In the genomic region with DNA sequence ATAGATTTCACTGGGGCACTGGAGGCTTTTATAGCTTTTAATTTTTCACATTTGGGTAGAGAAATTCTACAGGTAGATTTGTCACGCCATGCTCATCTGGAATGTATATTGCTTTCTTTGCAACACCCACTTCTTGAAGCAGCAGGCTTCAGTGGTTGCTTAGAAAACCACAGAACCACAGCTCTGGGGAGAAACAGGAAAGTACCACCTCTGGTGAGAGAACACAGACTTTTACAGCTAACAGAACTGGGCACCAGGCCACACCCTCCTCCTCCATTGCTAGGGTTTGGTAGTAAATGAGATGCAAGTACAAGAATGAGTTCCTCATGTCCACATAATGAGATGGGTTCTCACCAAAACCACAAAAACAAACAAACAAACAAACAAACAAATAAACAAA, we compare ENCODE assay signal across 16 mouse cellular contexts. TPM values are rescaled to one million over a fixed set of nuclear protein-coding genes. Genes with fewer than 3 reads are reported as not detected.
DNase-seq lines count a peak whose midpoint lies in the region; ATAC-seq and TF ChIP-seq lines count a peak whose summit lies in the region.
"Had no signal": no experiment of that assay in that cellular context is flagged by ENCODE, and none has a peak within 500 bp of the region (broad histone marks: within the 10 kb centered on the region; RNA-seq: fewer than 3 reads in every experiment).

No protein-coding gene starts in this region.

- H3K27me3 ChIP-seq in G1E (ENCODE audit: insufficient read depth, low read length), result no peaks in the 10 kb centered on the region
- no peaks in the 10 kb centered on the region for H3K27me3 ChIP-seq in splenic B cell, adult 2 months (ENCODE audit: control insufficient read depth, insufficient read depth, low read length, poor library complexity, severe bottlenecking)
- no peaks in the 10 kb centered on the region for H3K27me3 ChIP-seq in forebrain, embryonic 11.5 days (ENCODE audit: control insufficient read depth, insufficient read depth, low read length)
- H3K27me3 ChIP-seq: forebrain, embryonic 12.5 days; midbrain, embryonic 12.5 days had no signal

- no peak overlapping the region for H3K4me3 ChIP-seq in lung, adult 2 months (replicated peaks; ENCODE audit: extremely low read depth, low read depth, low read length)
- no peak overlapping the region for H3K4me3 ChIP-seq in G1E (ENCODE audit: low read depth, low read length)
- no peak overlapping the region for H3K4me3 ChIP-seq in forebrain, embryonic 11.5 days (ENCODE audit: low read depth, low read length)
- H3K4me3 ChIP-seq: forebrain, embryonic 12.5 days; heart, embryonic 10.5 days; hindbrain, embryonic 10.5 days; midbrain, embryonic 12.5 days had no signal

- H3K4me2 ChIP-seq in forebrain, embryonic 11.5 days (ENCODE audit: low read depth, low read length, severe bottlenecking), result no peak overlapping the region
- H3K4me2 ChIP-seq: forebrain, embryonic 12.5 days; midbrain, embryonic 12.5 days had no signal

- ATAC-seq in G1E (ENCODE audit: extremely low read depth, insufficient number of reproducible peaks, low FRiP score, poor library complexity, severe bottlenecking), result no peak
- no peak for ATAC-seq in forebrain, embryonic 11.5 days (replicated peaks; ENCODE audit: low FRiP score)

- H3K27ac ChIP-seq in forebrain, embryonic 11.5 days (ENCODE audit: low read depth, low read length), result no peak overlapping the region
- H3K27ac ChIP-seq: forebrain, embryonic 12.5 days; heart, embryonic 10.5 days; hindbrain, embryonic 10.5 days; midbrain, embryonic 12.5 days had no signal

- H3K9ac ChIP-seq in forebrain, embryonic 11.5 days (ENCODE audit: low read length), result no peak overlapping the region
- H3K9ac ChIP-seq: forebrain, embryonic 12.5 days; midbrain, embryonic 12.5 days had no signal

- H3K9me3 ChIP-seq in G1E (replicated peaks), result no peaks in the 10 kb centered on the region
- H3K9me3 ChIP-seq in forebrain, embryonic 11.5 days (ENCODE audit: control insufficient read depth, low read length), result no peaks in the 10 kb centered on the region
- H3K9me3 ChIP-seq: forebrain, embryonic 12.5 days; heart, embryonic 10.5 days; hindbrain, embryonic 10.5 days; midbrain, embryonic 12.5 days had no signal

- no peak for TF ChIP-seq POLR2A in lung, adult 2 months (IDR thresholded peaks at IDR 0.05; ENCODE audit: borderline replicate concordance, extremely low read depth, low read depth, low read length)

- no peaks in the 10 kb centered on the region for H3K4me1 ChIP-seq in lung, adult 2 months (ENCODE audit: control insufficient read depth, insufficient read depth, low read length)
- H3K4me1 ChIP-seq in G1E (ENCODE audit: insufficient read depth, low read depth, low read length), result peaks cover 43% of the 10 kb centered on the region
- no peaks in the 10 kb centered on the region for H3K4me1 ChIP-seq in forebrain, embryonic 11.5 days (replicated peaks; ENCODE audit: control insufficient read depth, insufficient read depth, low read length)
- H3K4me1 ChIP-seq: forebrain, embryonic 12.5 days; heart, embryonic 10.5 days; hindbrain, embryonic 10.5 days; midbrain, embryonic 12.5 days had no signal

- WGBS in lung, adult 2 months, result 74% methylated on average over 1 of the region's 1 CpGs
- WGBS in forebrain, embryonic 11.5 days, result 88% methylated on average over 1 of the region's 1 CpGs

- peak; percentile 78 for DNase-seq in lung, postnatal 25 days (ENCODE audit: low spot score)
- DNase-seq in lung, adult 2 months, result no peak
- peak; percentile 10 for DNase-seq in G1E (ENCODE audit: low spot score)
- DNase-seq in lung, postnatal 36 days, result peak; percentile 79
- peak; percentile 86 for DNase-seq in splenic B cell, adult 2 months (ENCODE audit: low read depth, low spot score)
- no peak for DNase-seq in forebrain, embryonic 11.5 days (ENCODE audit: low spot score)
- no peak for DNase-seq in ovary, postnatal 10 days (ENCODE audit: low spot score)
- DNase-seq in cerebellum, adult 18-20 months, result no peak
- DNase-seq: cerebellum, adult 9-10 months; kidney, adult 8-10 months; left cerebral cortex, postnatal 4 days; retina, postnatal 1 day had no signal

- peaks cover 88% of the 10 kb centered on the region for H3K36me3 ChIP-seq in G1E (replicated peaks)
- H3K36me3 ChIP-seq in splenic B cell, adult 2 months (ENCODE audit: control insufficient read depth, insufficient read depth, low read length, poor library complexity, severe bottlenecking), result peaks cover 18% of the 10 kb centered on the region
- no peaks in the 10 kb centered on the region for H3K36me3 ChIP-seq in forebrain, embryonic 11.5 days (ENCODE audit: control insufficient read depth, insufficient read depth, low read length)
- H3K36me3 ChIP-seq: forebrain, embryonic 12.5 days; heart, embryonic 10.5 days; hindbrain, embryonic 10.5 days; midbrain, embryonic 12.5 days had no signal

- TF ChIP-seq CTCF in lung, adult 2 months (IDR thresholded peaks at IDR 0.05; ENCODE audit: insufficient read depth, low read length), result no peak
- no peak for TF ChIP-seq CTCF in G1E (IDR thresholded peaks at IDR 0.05; ENCODE audit: low read depth, low read length)

RNA-seq across cellular contexts. Expression of gene Fignl1, which starts 42.7 kb away (rescaled TPM):
- 0.17 and 0.47 TPM in 2 replicates for polyA plus RNA-seq in lung, adult 2 months (2012; rRNA removed)
- 97.4 and 139 TPM in 2 replicates for total RNA-seq in G1E (2014; fragmentation: Nextera tagmentation)
- 103 and 120 TPM in 2 replicates for total RNA-seq in G1E (2017)
- polyA plus RNA-seq in G1E (2012), result 1.8 and 3.6 TPM in 2 replicates
- 89.5 and 101 TPM in 2 replicates for polyA plus RNA-seq in forebrain, embryonic 11.5 days (2014; fragmentation: Nextera tagmentation; extraction: Ambion mirVana)

Comparison
In these comparisons a context has a peak if more than half of its experiments do, and no peak if none do; other contexts are left out.
1. DNase-seq: peak in lung, postnatal 25 days (single experiment), G1E (single experiment), lung, postnatal 36 days (single experiment) and splenic B cell, adult 2 months (single experiment); none in lung, adult 2 months (single experiment), forebrain, embryonic 11.5 days (single experiment), ovary, postnatal 10 days (single experiment) and cerebellum, adult 18-20 months (0 of 2).
2. RNA of gene Fignl1, which starts 42.7 kb away (polyA plus RNA-seq): 89.5 to 101 TPM in forebrain, embryonic 11.5 days; 1.8 to 3.6 TPM in G1E and 0.17 to 0.47 TPM in lung, adult 2 months; every median in the first group is over 10 times any median in the second.